Mouse (Mus musculus) olfactory bulb, adult 2 months (tissue): ENCODE measurements around the gene Rab30.

Source experiments
- CTCF ChIP-seq: fragments of 200-500 bp; IDR thresholded peaks from 2 replicates; pipeline ENCODE4 v1.5.1; 2012; ENCODE audit warnings: low read depth, mild to moderate bottlenecking, low read length, moderate library complexity; ENCODE audit not compliant: insufficient read depth
- POLR2A ChIP-seq: fragments of 200-500 bp; IDR thresholded peaks from 2 replicates; pipeline ENCODE4 v1.6.1; 2012; ENCODE audit warnings: mild to moderate bottlenecking, low read depth, low read length, moderate library complexity; ENCODE audit not compliant: insufficient read depth

DNA sequence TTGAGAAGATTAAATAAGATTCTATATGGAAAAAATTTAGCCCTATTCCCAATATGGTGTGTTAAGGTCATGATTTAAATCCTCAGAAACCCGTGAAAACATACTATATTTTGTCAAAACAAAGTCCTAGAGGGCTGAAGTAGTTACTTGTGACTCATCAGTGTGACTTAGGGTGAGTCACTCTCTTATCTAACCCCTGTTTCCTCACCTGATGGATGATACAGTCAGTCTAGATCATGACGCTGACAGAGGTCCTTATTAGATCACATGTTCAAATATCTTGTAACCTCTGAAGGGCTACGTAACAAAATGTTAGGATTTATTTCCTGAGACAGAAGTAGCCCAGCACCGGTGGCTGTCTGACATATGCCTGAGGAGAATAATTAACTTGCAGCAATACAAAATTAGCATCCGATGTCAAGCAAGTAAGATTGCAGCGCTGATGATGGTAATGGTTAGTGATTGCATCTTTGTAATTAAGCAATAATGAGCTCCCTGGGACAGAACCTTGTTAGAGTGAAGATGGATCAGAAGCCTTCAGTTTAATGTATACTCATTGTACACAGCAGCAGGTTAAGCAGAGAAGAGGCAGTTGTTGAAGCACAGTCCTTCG lies 70.4 kb downstream of the Rab30 start:
- TF ChIP-seq CTCF, result no peak
- TF ChIP-seq POLR2A, result no peak
